Mouse (Mus musculus) olfactory bulb, adult 2 months (tissue): Measurements from ENCODE around the gene Nfatc2. TPM values are rescaled to one million over a fixed set of nuclear protein-coding genes. Genes with fewer than 3 reads are reported as not detected.

Source experiments
- H3K27ac ChIP-seq: fragments of 200-500 bp; 2 replicates; pipeline ENCODE4 v1.5.1; 2012; ENCODE audit warnings: low read depth, low read length; ENCODE audit not compliant: insufficient read depth
- H3K4me1 ChIP-seq: fragments of 200-500 bp; 2 replicates; pipeline ENCODE4 v1.6.1; 2012; ENCODE audit warnings: low read length; ENCODE audit not compliant: control insufficient read depth, insufficient read depth
- H3K4me3 ChIP-seq: fragments of 200-500 bp; 2 replicates; pipeline ENCODE4 v1.5.1; 2012; ENCODE audit warnings: mild to moderate bottlenecking, low read depth, low read length, moderate library complexity; ENCODE audit not compliant: insufficient read depth
- CTCF ChIP-seq: fragments of 200-500 bp; IDR thresholded peaks from 2 replicates; pipeline ENCODE4 v1.5.1; 2012; ENCODE audit warnings: low read depth, mild to moderate bottlenecking, low read length, moderate library complexity; ENCODE audit not compliant: insufficient read depth
- POLR2A ChIP-seq: fragments of 200-500 bp; IDR thresholded peaks from 2 replicates; pipeline ENCODE4 v1.6.1; 2012; ENCODE audit warnings: mild to moderate bottlenecking, low read depth, low read length, moderate library complexity; ENCODE audit not compliant: insufficient read depth
- WGBS: fragments of 180-500 bp; shearing (Covaris S2); methylation state at CpG from one replicate; pipeline ENCODE4 v1.1.7; 2018; 5-methylcytosine and 5-hydroxymethylcytosine counted together
- polyA plus RNA-seq: library from polyadenylated mRNA; stranded (reverse); fragments of >200 nt; gene quantifications from 2 replicates; pipeline ENCODE4 v1.2.4, GENCODE M21; 2012; ENCODE audit warnings: low replicate concordance; ENCODE audit not compliant: missing spikeins, insufficient read depth, insufficient read length

Nfatc2 gene
- not detected in 2 replicates for polyA plus RNA-seq

DNA sequence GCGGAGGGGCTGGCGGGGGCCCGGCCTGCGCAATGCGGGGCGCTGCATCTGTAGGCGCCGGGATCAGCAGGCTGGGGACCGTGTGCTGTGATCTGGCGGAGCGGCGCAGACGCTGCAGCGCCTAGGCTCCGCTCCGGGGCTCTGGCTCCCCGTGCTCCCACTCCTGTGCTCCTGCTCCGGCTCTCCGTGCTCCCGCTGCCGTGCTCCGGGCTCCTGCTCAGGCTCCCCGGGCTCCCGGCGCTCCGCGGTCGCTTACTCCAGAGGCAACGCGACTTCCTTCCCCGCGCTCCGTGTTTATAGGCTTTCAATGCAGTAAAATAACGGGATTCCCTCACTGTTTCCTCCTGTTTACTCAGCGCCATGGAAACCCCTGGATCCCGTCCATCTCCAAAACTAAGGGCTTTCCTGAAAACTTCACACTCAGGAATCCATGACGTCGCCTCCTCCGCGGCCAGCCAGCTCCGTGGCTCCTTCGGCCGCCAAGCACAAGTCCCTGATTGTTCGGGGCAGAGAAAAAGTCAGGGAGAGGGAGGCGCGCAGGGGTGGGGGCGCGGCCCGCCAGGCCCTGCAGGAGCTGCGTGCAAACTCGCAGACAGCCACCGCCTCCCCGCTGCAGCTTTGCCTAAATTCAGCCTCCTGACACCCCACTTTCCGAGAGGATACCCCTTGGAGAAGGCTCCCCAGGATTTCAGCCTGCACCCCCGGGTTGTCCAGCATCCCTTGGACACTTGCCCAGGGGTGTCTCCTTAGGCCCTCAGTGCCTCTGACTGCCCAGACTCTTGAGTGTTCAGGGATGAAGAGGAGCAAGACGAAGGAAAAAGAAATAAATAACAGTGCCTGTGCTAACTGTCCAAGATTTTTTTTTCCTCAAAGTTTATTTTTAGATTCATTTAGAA is at the start of gene Nfatc2:
TSS of gene Nfatc2 (minus strand) at position 167 of the 896 bp plus-strand sequence.
- H3K27ac ChIP-seq: no peak within 1 kb of the TSS
- peaks cover 44% of the 10 kb centered on the region for H3K4me1 ChIP-seq
- WGBS: under 1% methylated on average over 55 of the region's 56 CpGs
- peak within 1 kb of the TSS; percentile 45 for H3K4me3 ChIP-seq
- no peak for TF ChIP-seq POLR2A
- TF ChIP-seq CTCF: no peak

DNA sequence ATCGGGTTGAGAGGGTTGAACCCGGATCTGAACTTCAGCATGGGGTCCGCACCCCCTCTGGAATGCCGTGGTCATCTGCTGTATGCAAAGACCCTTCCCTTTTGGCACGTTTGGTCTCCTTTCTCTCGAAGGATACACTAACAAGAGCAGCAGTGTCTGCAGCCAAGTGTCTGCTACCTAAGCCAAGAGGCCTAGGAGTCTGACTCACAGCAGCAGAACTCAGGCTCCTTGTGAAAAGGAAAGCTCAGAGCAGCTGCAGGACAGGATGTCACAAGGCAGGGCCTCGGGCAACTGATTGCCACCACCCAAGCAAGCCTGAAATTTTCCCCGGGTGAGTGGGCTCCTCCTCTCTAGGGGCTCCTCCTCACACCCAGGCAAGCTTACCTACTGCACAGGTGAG is 46.7 kb upstream of the Nfatc2 start:
- no peak for TF ChIP-seq CTCF
- no peak for TF ChIP-seq POLR2A
- Histone ChIP-seq H3K4me1 (no peaks in the 10 kb centered on the region), H3K4me3 (no peak overlapping the region), H3K27ac (no peak overlapping the region)
- WGBS: 85% methylated on average over 8 of the region's 8 CpGs

DNA sequence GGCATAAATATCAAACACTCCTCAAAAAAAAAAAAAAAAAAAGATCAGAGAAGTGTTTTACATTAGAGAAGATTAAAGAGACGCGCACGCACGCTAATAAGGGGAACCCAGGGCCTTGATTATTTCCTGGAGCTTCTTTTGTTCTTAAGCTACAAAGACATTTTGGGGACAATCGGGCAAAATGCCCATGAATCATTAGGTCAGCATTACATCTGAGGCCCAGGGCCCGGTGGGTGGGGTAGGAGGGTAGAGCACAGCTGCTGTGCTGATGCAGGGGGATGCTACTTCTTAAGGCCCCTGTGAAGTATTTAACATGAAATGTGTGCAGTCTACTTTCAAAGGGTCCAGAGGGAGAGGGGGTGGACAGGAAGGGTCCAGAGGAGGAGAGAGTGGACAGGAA is 43.4 kb upstream of the Nfatc2 start:
- TF ChIP-seq POLR2A: no peak
- Histone ChIP-seq H3K4me1 (no peaks in the 10 kb centered on the region), H3K27ac (no peak overlapping the region), H3K4me3 (no peak overlapping the region)
- WGBS: 70% methylated on average over 6 of the region's 6 CpGs

DNA sequence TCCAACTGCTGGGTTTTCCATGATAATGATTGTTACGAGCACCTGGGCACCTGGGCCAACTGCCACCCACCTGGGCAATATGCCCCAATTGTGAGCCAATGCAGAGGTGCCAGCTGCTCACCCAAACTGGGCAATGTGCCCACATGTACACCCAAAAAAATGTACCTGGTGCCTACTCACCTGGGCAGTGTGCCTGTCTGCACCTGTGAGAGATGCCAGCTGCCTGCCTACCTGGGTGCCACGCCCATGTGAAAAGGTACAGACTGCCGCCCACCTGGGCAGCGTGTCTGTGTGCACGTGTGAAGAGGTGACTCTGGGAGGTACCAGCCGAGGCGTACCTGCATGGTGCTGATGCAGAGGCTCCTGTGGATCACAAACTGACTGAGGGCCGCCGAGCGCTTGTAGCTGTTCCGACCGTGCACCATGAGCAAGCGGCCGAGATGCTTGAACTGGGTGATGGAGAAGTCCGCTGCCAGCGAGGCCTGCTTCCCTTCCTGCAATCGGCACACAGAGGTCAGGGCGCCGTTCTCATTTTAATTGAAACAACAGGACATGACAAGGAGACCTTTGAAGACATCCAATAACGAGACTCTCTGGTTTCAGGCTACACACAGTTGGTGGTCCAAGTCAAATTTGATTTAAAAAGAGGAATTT is 42.2 kb upstream of the Nfatc2 start:
- Histone ChIP-seq H3K4me3 (no peak overlapping the region), H3K27ac (no peak overlapping the region), H3K4me1 (no peaks in the 10 kb centered on the region)
- 89% methylated on average over 20 of the region's 20 CpGs for WGBS
- TF ChIP-seq POLR2A (no peak), CTCF (no peak)

GRCm38 (mm10) chr2:168642187-168642586 is 40.7 kb upstream of the Nfatc2 start:
- WGBS: 67% methylated on average over 11 of the region's 11 CpGs
- TF ChIP-seq POLR2A (no peak), CTCF (no peak)
- H3K4me1 ChIP-seq: no peaks in the 10 kb centered on the region
- H3K27ac ChIP-seq: no peak overlapping the region
- no peak overlapping the region for H3K4me3 ChIP-seq

DNA sequence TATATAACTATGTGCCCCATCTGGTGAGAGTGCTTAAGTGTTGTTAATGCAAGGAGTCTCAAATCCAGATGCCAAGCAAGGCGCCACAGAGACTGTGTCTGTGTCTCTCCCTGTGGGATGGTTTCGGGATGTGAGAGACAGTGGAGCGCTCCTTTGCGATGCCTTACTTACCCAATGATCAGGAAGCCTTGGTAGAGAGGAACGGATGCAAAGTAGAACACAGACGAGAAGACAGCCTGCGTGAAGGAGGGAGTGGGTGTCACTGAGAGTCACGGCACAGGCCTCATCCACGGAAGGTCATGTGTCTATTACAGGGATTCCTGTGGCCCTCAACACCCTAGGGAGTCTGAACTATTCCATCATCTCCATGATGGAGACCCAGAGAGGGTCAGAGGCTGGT is 39.0 kb upstream of the Nfatc2 start:
- 93% methylated on average over 9 of the region's 9 CpGs for WGBS
- H3K4me3 ChIP-seq: no peak overlapping the region
- no peaks in the 10 kb centered on the region for H3K4me1 ChIP-seq
- no peak for TF ChIP-seq POLR2A
- TF ChIP-seq CTCF: no peak
- no peak overlapping the region for H3K27ac ChIP-seq

GRCm38 (mm10) chr2:168634881-168635280 is 33.4 kb upstream of the Nfatc2 start:
- Histone ChIP-seq H3K27ac (no peak overlapping the region), H3K4me1 (no peaks in the 10 kb centered on the region), H3K4me3 (no peak overlapping the region)
- TF ChIP-seq POLR2A (no peak), CTCF (no peak)
- 94% methylated on average over 7 of the region's 7 CpGs for WGBS

DNA sequence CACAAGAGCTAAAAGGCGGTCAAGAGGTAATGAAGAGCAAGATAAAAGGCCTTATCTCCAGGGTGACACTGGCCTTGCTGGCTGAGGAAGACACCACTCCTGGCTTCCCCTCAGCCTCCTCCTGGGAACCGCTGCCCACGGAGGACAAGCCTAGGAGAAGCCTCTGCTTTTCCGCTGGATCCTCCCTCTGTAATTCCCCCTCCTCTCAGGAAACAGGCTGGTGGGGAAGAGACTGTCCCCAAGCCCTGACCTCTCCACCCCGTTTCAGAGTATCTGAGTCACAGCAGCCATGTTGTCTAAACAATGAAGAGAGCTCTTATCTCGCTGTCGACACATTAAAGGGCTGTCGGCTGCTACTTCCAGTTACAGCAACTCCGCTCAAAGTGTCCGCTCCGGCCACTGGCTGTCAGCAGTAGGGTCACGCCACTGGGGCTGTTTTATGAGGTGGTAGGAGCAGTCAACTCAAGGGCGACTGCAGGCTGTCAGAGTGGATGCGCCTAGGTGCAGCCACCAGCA is 31.9 kb upstream of the Nfatc2 start:
- WGBS: 78% methylated on average over 14 of the region's 14 CpGs
- TF ChIP-seq POLR2A (no peak), CTCF (no peak)
- Histone ChIP-seq H3K27ac (no peak overlapping the region), H3K4me1 (peaks cover 2% of the 10 kb centered on the region; the same call in 1 of the 2 replicates), H3K4me3 (no peak overlapping the region)

GRCm38 (mm10) chr2:168632543-168632942 is 31.1 kb upstream of the Nfatc2 start:
- 87% methylated on average over 6 of the region's 6 CpGs for WGBS
- Histone ChIP-seq H3K4me1 (peaks cover 7% of the 10 kb centered on the region), H3K27ac (no peak overlapping the region), H3K4me3 (no peak overlapping the region)
- no peak for TF ChIP-seq CTCF
- no peak for TF ChIP-seq POLR2A
